Mouse (Mus musculus) left cerebral cortex, postnatal 4 days (tissue): ENCODE data around the gene Kif1bp. TPM values are rescaled to one million over a fixed set of nuclear protein-coding genes. Genes with fewer than 3 reads are reported as not detected.
"Not testable (repeated sequence)": the region's sequence is repeated elsewhere in the genome, so short reads cannot be mapped to it uniquely, and the experiment has no call there.

Source experiments
- DNase-seq: peaks from one replicate; pipeline ENCODE4 v3.0.0-alpha.2; 2022
- intact Hi-C: fragments of 180-260 bp; cut with DNase I; formaldehyde crosslinking; loops from one replicate; pipeline ENCODE4 v1.15.1; 2025
- total RNA-seq, 2 experiments: library from RNA; stranded (reverse); gene quantifications; 2 replicates each; pipeline ENCODE4 v1.2.3; 2021

Gene Kif1bp
- total RNA-seq: 10 to 100 TPM; 88.7 to 90.0 TPM

GRCm38 (mm10) chr10:62578338-62579100, at the start of gene Kif1bp:
Kif1bp (minus strand) TSS chr10:62578457.
- peak; percentile 97 for DNase-seq
- intact Hi-C loops: no loop called here

GRCm38 (mm10) chr10:62604161-62604560, 25.9 kb upstream of the Kif1bp start:
- intact Hi-C loops: no loop called here
- DNase-seq: no peak

GRCm38 (mm10) chr10:62603233-62604030, 25.2 kb upstream of the Kif1bp start:
- DNase-seq: no peak
- intact Hi-C loops: no loop called here

- peak; percentile 89 for DNase-seq
- intact Hi-C loops: no loop called here
Measured at GRCm38 (mm10) chr10:62602177-62603040, 24.2 kb upstream of the Kif1bp start, which contains the start of gene Ddx21. Ddx21 (minus strand) TSS chr10:62602281.

GRCm38 (mm10) chr10:62601833-62602176, 23.5 kb upstream of the Kif1bp start:
- intact Hi-C loops: no loop called here
- no peak for DNase-seq

- intact Hi-C loops: no loop called here
- no peak for DNase-seq
Measured at GRCm38 (mm10) chr10:62601053-62601791, 23.0 kb upstream of the Kif1bp start.

- intact Hi-C loops: no loop called here
- no peak for DNase-seq
Measured at GRCm38 (mm10) chr10:62600056-62600455, 21.8 kb upstream of the Kif1bp start.

GRCm38 (mm10) chr10:62599311-62599710, 21.1 kb upstream of the Kif1bp start:
- DNase-seq, intact Hi-C loops: not testable (repeated sequence)

- DNase-seq: no peak
- intact Hi-C loops: no loop called here
Measured at GRCm38 (mm10) chr10:62592496-62592895, 14.2 kb upstream of the Kif1bp start.

GRCm38 (mm10) chr10:62590200-62590599, 11.9 kb upstream of the Kif1bp start:
- intact Hi-C loops: no loop called here

GRCm38 (mm10) chr10:62588616-62589015, 10.4 kb upstream of the Kif1bp start:
- no peak for DNase-seq
- intact Hi-C loops: no loop called here

More at GRCm38 (mm10) chr10:62590200-62590599, 11.9 kb upstream of the Kif1bp start:
- DNase-seq: peak; percentile 87

GRCm38 (mm10) chr10:62583245-62583644, 5.0 kb upstream of the Kif1bp start:
- intact Hi-C loops: no loop called here

GRCm38 (mm10) chr10:62582701-62583100, 4.4 kb upstream of the Kif1bp start:
- intact Hi-C loops: no loop called here
- no peak for DNase-seq

More at GRCm38 (mm10) chr10:62583245-62583644, 5.0 kb upstream of the Kif1bp start:
- DNase-seq: no peak

- DNase-seq: no peak
- intact Hi-C loops: no loop called here
Measured at GRCm38 (mm10) chr10:62582263-62582662, 4.0 kb upstream of the Kif1bp start.

GRCm38 (mm10) chr10:62579129-62579528, 872 bp upstream of the Kif1bp start:
- DNase-seq, intact Hi-C loops: not testable (repeated sequence)

GRCm38 (mm10) chr10:62577673-62578337, 452 bp downstream of the Kif1bp start:
- intact Hi-C loops: no loop called here
- no peak for DNase-seq

- intact Hi-C loops: no loop called here
- DNase-seq: no peak
Measured at GRCm38 (mm10) chr10:62575001-62575400, 3.3 kb downstream of the Kif1bp start.

GRCm38 (mm10) chr10:62570126-62570871, 8.0 kb downstream of the Kif1bp start:
- intact Hi-C loops: no loop called here
- DNase-seq: no peak

GRCm38 (mm10) chr10:62568861-62569260, 9.4 kb downstream of the Kif1bp start:
- intact Hi-C loops: no loop called here
- no peak for DNase-seq
